Mouse (Mus musculus) thymus, adult 2 months (tissue): ENCODE measurements around the gene Agxt2. TPM values are rescaled to one million over a fixed set of nuclear protein-coding genes. Genes with fewer than 3 reads are reported as not detected.

Experiments used
- DNase-seq: peaks from one replicate; pipeline ENCODE4 v3.0.0; 2021
- H3K27ac ChIP-seq: fragments of 200-500 bp; 2 replicates; pipeline ENCODE4 v1.5.1; 2012; ENCODE audit warnings: low read length, control low read depth; ENCODE audit not compliant: control insufficient read depth, insufficient read depth
- H3K27me3 ChIP-seq: fragments of 200-500 bp; 2 replicates; pipeline ENCODE4 v1.6.1; 2012; ENCODE audit warnings: mild to moderate bottlenecking, low read length, moderate library complexity, mixed read lengths; ENCODE audit not compliant: control insufficient read depth, insufficient read depth
- H3K36me3 ChIP-seq: fragments of 200-500 bp; 2 replicates; pipeline ENCODE4 v1.6.1; 2012; ENCODE audit warnings: mild to moderate bottlenecking, low read length, moderate library complexity; ENCODE audit not compliant: control insufficient read depth, insufficient read depth
- H3K4me1 ChIP-seq: fragments of 200-500 bp; replicated peaks from 2 replicates; pipeline ENCODE4 v1.6.1; 2012; ENCODE audit warnings: low read length; ENCODE audit not compliant: control insufficient read depth, insufficient read depth
- H3K4me3 ChIP-seq: fragments of 200-500 bp; 2 replicates; pipeline ENCODE4 v1.5.1; 2012; ENCODE audit warnings: mild to moderate bottlenecking, low read length, control low read depth, moderate library complexity; ENCODE audit not compliant: control insufficient read depth, insufficient read depth
- CTCF ChIP-seq: fragments of 200-500 bp; IDR thresholded peaks from 2 replicates; pipeline ENCODE4 v1.5.1; 2012; ENCODE audit warnings: mild to moderate bottlenecking, control low read depth, low read length, moderate library complexity, borderline replicate concordance; ENCODE audit not compliant: control insufficient read depth, poor library complexity, insufficient read depth; ENCODE audit errors: extremely low read depth
- POLR2A ChIP-seq: fragments of 200-500 bp; IDR thresholded peaks from 2 replicates; pipeline ENCODE4 v1.6.1; 2012; ENCODE audit warnings: mild to moderate bottlenecking, low read length, control low read depth, moderate library complexity; ENCODE audit not compliant: control insufficient read depth, poor library complexity, insufficient read depth; ENCODE audit errors: extremely low read depth
- WGBS: fragments of 180-500 bp; shearing (Covaris S2); methylation state at CpG from one replicate; pipeline ENCODE4 v1.1.7; 2018; 5-methylcytosine and 5-hydroxymethylcytosine counted together
- polyA plus RNA-seq: library from polyadenylated mRNA; depleted of rRNA; stranded (reverse); fragments of >200 nt; gene quantifications from 2 replicates; pipeline ENCODE4 v1.2.3, GENCODE M21; 2012; rRNA removed

Gene Agxt2
- polyA plus RNA-seq, 1 experiment = not detected

DNA sequence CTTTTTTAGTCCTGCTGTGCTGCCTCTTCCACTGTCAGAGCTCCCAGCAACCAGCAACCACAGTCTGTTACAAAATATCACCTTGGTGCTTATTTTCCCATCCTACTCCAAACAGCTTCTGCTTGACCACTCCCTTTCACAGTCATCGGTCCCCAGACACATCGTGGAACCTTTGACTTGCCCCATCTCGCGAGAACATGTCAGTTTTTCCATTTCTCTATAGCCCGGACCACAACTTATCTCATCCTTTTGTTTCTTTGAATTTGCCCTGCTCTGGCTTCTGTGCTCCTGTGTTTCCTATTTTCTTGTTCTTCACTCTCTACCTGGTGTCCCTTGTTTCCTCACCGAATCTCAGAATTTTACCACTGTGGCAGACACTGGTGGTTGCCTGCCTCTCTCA lies 67.8 kb downstream of the Agxt2 start:
- H3K4me1 ChIP-seq = no peaks in the 10 kb centered on the region
- no peak for DNase-seq
- H3K4me3 ChIP-seq = no peak overlapping the region
- TF ChIP-seq CTCF (no peak), POLR2A (no peak)
- H3K27me3 ChIP-seq = no peaks in the 10 kb centered on the region
- WGBS = 93% methylated on average over 6 of the region's 6 CpGs
- no peak overlapping the region for H3K27ac ChIP-seq
- no peaks in the 10 kb centered on the region for H3K36me3 ChIP-seq

DNA sequence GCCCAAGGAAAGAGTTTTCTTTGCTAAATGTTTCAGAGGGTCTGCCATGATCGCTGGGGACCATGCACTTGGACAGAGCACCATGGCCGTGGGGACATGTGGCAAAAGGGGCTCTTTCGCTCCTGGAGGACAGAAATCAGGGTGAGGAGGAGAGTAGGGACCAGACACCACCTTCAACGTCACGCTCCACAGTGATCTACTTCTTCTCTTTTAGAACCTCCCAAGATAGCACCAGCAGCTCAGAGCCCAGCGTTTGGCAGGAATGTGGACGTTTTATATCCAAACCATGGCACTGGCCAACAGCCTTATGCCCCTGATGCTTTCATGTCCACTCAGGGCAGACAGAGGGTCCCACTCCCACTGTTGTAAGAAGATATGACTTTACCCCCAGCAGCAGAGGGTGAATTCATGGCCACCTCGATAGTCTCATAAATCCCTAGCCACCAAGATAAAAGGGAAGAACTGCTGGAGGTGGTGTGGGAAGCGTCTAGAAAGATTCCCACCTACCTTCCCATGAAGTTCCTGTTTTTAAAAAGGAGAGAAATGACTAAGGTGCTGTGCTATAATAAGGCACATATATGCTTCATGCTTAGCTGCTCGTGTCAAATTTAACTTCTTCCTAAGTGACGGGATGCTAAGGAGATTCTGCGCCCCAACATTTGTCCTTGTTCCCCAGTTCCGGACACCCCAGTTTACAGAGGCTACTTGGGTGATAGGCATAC lies 68.4 kb downstream of the Agxt2 start:
- H3K36me3 ChIP-seq = no peaks in the 10 kb centered on the region
- TF ChIP-seq POLR2A (no peak), CTCF (no peak)
- 94% methylated on average over 13 of the region's 13 CpGs for WGBS
- H3K4me3 ChIP-seq = no peak overlapping the region
- no peak for DNase-seq
- no peak overlapping the region for H3K27ac ChIP-seq
- no peaks in the 10 kb centered on the region for H3K4me1 ChIP-seq
- H3K27me3 ChIP-seq = no peaks in the 10 kb centered on the region

DNA sequence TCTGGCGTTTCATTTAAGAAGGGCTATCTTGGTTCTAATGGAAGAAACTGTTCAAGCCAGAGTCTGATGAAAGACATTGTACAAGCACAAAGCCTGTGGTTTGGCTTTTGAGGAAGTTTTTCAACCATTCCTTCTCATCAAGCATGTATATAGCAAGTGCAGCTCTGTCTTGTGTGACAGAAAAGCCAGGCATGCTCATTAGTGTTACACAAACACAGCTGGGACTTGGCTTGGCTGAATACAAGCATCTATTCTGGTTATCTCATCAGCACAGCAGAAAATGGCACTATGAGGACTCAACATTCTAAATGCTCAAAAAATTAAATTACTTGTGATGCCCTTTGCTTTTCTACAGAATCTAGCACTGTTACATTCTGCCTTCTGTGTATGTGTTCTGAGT lies 78.6 kb downstream of the Agxt2 start:
- 68% methylated on average over 1 of the region's 1 CpGs for WGBS
- H3K4me3 ChIP-seq = no peak overlapping the region

DNA sequence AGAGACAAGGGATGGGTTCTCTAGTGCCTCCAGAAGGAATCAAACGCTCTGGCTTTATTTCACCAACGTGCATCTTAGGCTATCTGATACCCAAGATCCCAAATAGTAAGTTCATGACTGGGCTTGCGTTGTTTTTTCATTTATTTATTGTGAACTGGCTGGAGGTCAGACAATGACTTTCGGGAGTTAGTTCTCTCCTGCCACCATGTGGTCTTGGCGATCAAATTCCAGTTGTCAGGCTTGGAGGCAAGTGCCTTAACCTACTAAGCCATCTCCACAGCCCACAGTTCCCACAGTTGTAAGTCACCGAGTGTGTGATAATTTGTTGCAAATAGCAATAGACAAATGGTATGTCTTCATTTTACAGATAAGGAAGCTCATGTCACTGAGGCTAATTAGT lies 81.6 kb downstream of the Agxt2 start:
- Histone ChIP-seq H3K36me3 (no peaks in the 10 kb centered on the region), H3K27me3 (no peaks in the 10 kb centered on the region), H3K4me3 (no peak overlapping the region), H3K27ac (no peak overlapping the region), H3K4me1 (no peaks in the 10 kb centered on the region)
- no peak for TF ChIP-seq POLR2A
- DNase-seq = no peak
- WGBS = 91% methylated on average over 6 of the region's 6 CpGs

More for the DNA sequence above, 78.6 kb downstream of the Agxt2 start:
- Histone ChIP-seq H3K36me3 (no peaks in the 10 kb centered on the region), H3K27me3 (no peaks in the 10 kb centered on the region), H3K27ac (no peak overlapping the region), H3K4me1 (no peaks in the 10 kb centered on the region)
- TF ChIP-seq CTCF = no peak
- no peak for TF ChIP-seq POLR2A
- DNase-seq = no peak

DNA sequence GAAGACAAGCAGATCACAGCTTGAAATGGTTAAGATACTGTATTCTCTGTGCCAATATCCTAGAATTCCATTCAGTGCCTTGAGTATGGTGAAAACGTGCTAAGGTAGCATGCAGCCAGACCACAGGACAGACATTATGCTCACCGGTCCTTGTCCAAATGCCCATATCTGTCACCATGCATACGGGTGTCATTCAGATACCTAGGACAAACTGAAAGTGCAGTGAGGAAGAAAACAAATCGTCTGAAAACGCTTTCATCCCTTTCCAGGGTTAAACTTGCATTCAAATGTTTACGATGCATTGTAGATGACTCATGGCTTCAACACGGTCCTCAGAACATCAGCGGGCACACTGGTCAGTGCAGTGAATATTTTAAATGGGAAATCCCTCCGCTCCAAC lies 83.2 kb downstream of the Agxt2 start:
- no peak overlapping the region for H3K4me3 ChIP-seq
- no peak for TF ChIP-seq POLR2A
- H3K27me3 ChIP-seq = no peaks in the 10 kb centered on the region
- H3K36me3 ChIP-seq = no peaks in the 10 kb centered on the region
- 94% methylated on average over 9 of the region's 9 CpGs for WGBS
- no peaks in the 10 kb centered on the region for H3K4me1 ChIP-seq
- DNase-seq = no peak
- no peak overlapping the region for H3K27ac ChIP-seq

DNA sequence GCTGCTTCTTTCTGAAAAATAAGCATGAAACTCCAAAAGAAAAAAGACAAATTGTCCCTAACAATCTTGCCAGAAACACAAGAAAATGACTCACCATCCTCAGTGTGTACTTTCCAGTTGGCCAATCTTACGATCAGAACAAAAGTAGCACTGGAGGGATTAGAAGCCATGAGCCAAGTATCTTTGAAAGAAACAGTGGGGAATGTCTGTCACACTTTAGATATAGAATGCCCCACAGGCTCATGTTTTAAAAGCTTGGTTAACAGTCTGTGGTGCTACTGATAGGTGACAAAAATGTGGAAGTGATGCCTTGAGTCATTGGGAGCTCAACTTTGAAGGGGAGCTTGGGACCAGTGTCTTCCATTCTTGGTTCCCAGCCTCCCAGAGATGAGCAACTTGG lies 83.9 kb downstream of the Agxt2 start:
- DNase-seq = no peak
- Histone ChIP-seq H3K36me3 (peaks cover 5% of the 10 kb centered on the region; the same call in 1 of the 2 replicates), H3K27me3 (no peaks in the 10 kb centered on the region), H3K4me1 (no peaks in the 10 kb centered on the region), H3K27ac (no peak overlapping the region), H3K4me3 (no peak overlapping the region)
- TF ChIP-seq CTCF (no peak), POLR2A (no peak)
- 96% methylated on average over 1 of the region's 1 CpGs for WGBS

DNA sequence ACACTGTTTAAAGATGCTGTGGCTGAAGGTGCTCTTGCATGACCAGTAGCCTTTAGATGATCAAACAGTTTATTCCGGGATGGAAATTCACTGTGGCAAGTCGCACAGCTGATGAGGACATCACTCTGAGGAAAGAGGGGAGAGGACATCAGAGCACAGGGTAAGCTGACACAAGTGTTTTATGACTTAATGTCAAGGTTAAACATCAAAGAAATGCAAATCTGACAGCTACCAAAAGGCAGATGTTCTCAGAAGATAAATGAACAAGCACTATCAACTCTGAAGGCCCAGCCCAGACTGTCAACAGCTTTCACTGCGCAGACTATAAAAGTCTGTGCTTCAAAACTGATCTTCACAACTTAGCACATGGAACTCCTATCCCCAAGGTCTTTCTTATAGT lies 88.8 kb downstream of the Agxt2 start:
- DNase-seq = no peak
- Histone ChIP-seq H3K27ac (no peak overlapping the region), H3K4me1 (no peaks in the 10 kb centered on the region), H3K4me3 (no peak overlapping the region), H3K27me3 (no peaks in the 10 kb centered on the region), H3K36me3 (peaks cover 29% of the 10 kb centered on the region)
- TF ChIP-seq POLR2A = no peak
- no peak for TF ChIP-seq CTCF
- 71% methylated on average over 3 of the region's 3 CpGs for WGBS

Other genes with a start within 250 kb of the Agxt2 start
- gene Prlr, start 181.3 kb upstream of the Agxt2 start, polyA plus RNA-seq = 0.16 and 0.28 TPM in 2 replicates
- not detected in 2 replicates for gene Gm21973, start 33.2 kb upstream of the Agxt2 start, polyA plus RNA-seq
- gene Dnajc21, start 112.0 kb downstream of the Agxt2 start, polyA plus RNA-seq = 1.5 and 1.8 TPM in 2 replicates
- 1.7 and 2.4 TPM in 2 replicates for gene Brix1, start 127.4 kb downstream of the Agxt2 start, polyA plus RNA-seq
- gene Rad1, start 127.5 kb downstream of the Agxt2 start, polyA plus RNA-seq = 16.0 and 16.1 TPM in 2 replicates
- not detected in 2 replicates for gene Ttc23l, start 200.1 kb downstream of the Agxt2 start, polyA plus RNA-seq